Mouse (Mus musculus) kidney, embryonic 16.5 days (tissue): ENCODE measurements at regions not wholly inside any gene's neighbourhood (a gene's known extent, or its start where the extent isn't known, plus 50 kb on each side); places are given as distances from the start of the nearest gene placed in this dataset.
A peak's percentile ranks its signal among the peaks of the same experiment; 100 is the strongest.

Source experiments
- ATAC-seq: fragments of 200-750 bp; cut with Nextera tagmentation; 2 replicates; pipeline ENCODE4 v1.8.0; 2017; ENCODE audit warnings: moderate TSS enrichment; ENCODE audit not compliant: low FRiP score, low TSS enrichment
- H3K27ac ChIP-seq: fragments of 300-500 bp; sonication (generic); 2 replicates; pipeline ENCODE4 v1.5.1; 2014; ENCODE audit warnings: low read length
- H3K27me3 ChIP-seq: fragments of 300-500 bp; sonication (generic); 2 replicates; pipeline ENCODE4 v1.6.1; 2014; ENCODE audit warnings: low read length, control low read depth, mixed read lengths; ENCODE audit not compliant: insufficient read depth
- H3K36me3 ChIP-seq: fragments of 300-500 bp; sonication (generic); 2 replicates; pipeline ENCODE4 v1.6.1; 2014; ENCODE audit warnings: low read length, control low read depth, mixed read lengths; ENCODE audit not compliant: insufficient read depth
- H3K4me1 ChIP-seq: fragments of 300-500 bp; sonication (generic); 2 replicates; pipeline ENCODE4 v1.6.1; 2014; ENCODE audit warnings: low read length, control low read depth, mixed read lengths; ENCODE audit not compliant: insufficient read depth
- H3K4me2 ChIP-seq: fragments of 300-500 bp; sonication (generic); replicated peaks from 2 replicates; pipeline ENCODE4 v1.6.1; 2014; ENCODE audit warnings: low read depth, low read length
- H3K4me3 ChIP-seq: fragments of 300-500 bp; sonication (generic); 2 replicates; pipeline ENCODE4 v1.5.1; 2014; ENCODE audit warnings: mild to moderate bottlenecking, low read length
- H3K9ac ChIP-seq: fragments of 300-500 bp; sonication (generic); replicated peaks from 2 replicates; pipeline ENCODE4 v1.6.1; 2014; ENCODE audit warnings: low read length
- H3K9me3 ChIP-seq: fragments of 300-500 bp; sonication (generic); 2 replicates; pipeline ENCODE4 v1.6.1; 2016; ENCODE audit warnings: low read length, control low read depth
- WGBS: fragments of 180-500 bp; shearing (Covaris S2); extraction: QIAGEN DNeasy Blood & Tissue Kit; methylation state at CpG from one replicate; pipeline ENCODE4 v1.1.7; 2014; 5-methylcytosine and 5-hydroxymethylcytosine counted together

DNA sequence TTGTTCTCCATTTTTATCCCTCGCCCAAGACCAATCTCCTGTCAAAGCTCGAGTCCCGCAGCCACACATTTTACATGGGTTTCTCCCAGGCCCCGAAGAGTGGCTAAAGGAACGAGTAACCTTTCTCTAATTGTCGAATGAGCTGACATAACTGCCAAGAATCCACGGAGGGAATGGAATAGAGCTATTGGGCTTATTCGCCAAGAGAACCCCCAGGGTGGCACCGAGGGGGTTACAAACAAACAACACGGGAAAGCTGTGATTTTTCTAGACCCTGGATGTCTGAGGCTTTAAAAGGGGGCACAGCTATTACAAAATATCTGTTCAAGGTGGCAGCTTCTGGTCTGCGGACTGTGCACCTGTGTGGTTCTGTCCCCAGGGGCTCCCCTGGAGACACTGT, 290.4 kb downstream of the Barhl2 start:
- no peak overlapping the region for H3K9ac ChIP-seq
- no peak overlapping the region for H3K27ac ChIP-seq
- no peaks in the 10 kb centered on the region for H3K36me3 ChIP-seq
- H3K4me2 ChIP-seq, result no peak overlapping the region
- peaks cover 15% of the 10 kb centered on the region for H3K4me1 ChIP-seq
- H3K4me3 ChIP-seq, result no peak overlapping the region
- WGBS, result 89% methylated on average over 11 of the region's 11 CpGs
- H3K9me3 ChIP-seq, result no peaks in the 10 kb centered on the region
- no peaks in the 10 kb centered on the region for H3K27me3 ChIP-seq
- ATAC-seq, result no peak

DNA sequence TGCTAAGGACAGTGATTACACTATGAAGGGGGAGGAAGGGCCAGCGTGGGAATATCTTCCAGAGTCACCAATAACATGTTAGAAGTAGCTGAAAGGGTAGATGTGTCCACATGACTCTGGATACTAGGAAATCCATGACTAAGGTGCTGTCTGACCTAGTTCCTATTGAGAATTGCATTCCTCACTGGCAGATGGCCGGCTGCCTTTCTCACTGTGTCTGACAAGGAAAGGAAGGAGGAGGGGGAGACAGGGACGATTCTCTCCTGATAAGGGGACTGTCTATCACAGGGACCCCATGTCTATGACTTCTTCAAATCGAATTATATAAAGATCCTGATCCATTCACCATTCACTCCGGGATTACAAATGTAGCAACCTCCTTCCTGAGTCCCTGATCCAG, 289.9 kb downstream of the Zfp326 start:
- 74% methylated on average over 5 of the region's 5 CpGs for WGBS
- Histone ChIP-seq H3K4me1 (peaks cover 6% of the 10 kb centered on the region; the same call in 1 of the 2 replicates), H3K9ac (no peak overlapping the region)

GRCm38 (mm10) chr5:106164190-106164589, 287.8 kb downstream of the Zfp326 start:
- Histone ChIP-seq H3K36me3 (no peaks in the 10 kb centered on the region), H3K27ac (no peak overlapping the region), H3K4me2 (no peak overlapping the region), H3K4me3 (no peak overlapping the region), H3K4me1 (peaks cover 6% of the 10 kb centered on the region; the same call in 1 of the 2 replicates), H3K9me3 (no peaks in the 10 kb centered on the region), H3K9ac (no peak overlapping the region), H3K27me3 (no peaks in the 10 kb centered on the region)
- ATAC-seq, result no peak
- 58% methylated on average over 8 of the region's 8 CpGs for WGBS

More for the DNA sequence above, 289.9 kb downstream of the Zfp326 start:
- Histone ChIP-seq H3K27ac (no peak overlapping the region), H3K27me3 (no peaks in the 10 kb centered on the region), H3K36me3 (no peaks in the 10 kb centered on the region), H3K4me3 (no peak overlapping the region), H3K4me2 (no peak overlapping the region), H3K9me3 (no peaks in the 10 kb centered on the region)
- no peak for ATAC-seq

DNA sequence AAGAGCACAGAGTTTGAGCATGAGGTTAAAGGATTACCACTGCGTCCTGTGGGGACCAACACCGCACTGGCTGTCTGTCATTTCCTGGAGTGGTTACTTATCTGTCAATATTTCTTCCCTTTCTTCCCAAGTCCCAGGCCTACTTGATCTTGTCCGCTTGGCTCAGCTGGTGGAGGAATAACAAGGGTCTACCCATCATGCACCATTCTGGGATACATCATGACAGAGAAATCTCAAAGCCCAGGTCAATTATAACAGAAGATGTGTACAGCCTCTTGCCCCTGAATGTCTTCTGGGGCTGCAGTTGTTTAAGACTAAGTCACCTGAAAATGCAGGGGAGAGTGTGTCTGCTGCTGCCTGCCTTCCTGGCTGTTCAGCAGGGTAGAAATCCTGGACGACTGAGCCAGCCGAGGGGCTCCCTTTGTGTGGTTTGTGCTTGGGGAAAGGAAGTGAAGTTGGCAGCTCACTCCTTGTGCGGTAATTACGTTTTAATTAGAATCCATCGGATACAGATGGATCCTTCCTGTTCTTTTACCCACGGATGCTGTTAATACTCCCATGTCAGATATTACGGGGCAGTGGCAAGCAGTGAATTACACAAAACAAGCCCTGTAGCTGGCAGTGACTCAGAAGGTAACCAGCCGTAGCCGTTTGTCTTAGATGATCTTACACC, 286.8 kb downstream of the Zfp326 start:
- Histone ChIP-seq H3K36me3 (no peaks in the 10 kb centered on the region), H3K27ac (no peak overlapping the region), H3K4me3 (no peak overlapping the region), H3K4me2 (no peak overlapping the region; the same call in 1 of the 2 replicates), H3K27me3 (no peaks in the 10 kb centered on the region), H3K9ac (no peak overlapping the region; the same call in 1 of the 2 replicates), H3K4me1 (peaks cover 6% of the 10 kb centered on the region; the same call in 1 of the 2 replicates), H3K9me3 (no peaks in the 10 kb centered on the region)
- WGBS, result 28% methylated on average over 12 of the region's 12 CpGs
- peak; percentile 27; the same call in 1 of the 2 replicates for ATAC-seq

DNA sequence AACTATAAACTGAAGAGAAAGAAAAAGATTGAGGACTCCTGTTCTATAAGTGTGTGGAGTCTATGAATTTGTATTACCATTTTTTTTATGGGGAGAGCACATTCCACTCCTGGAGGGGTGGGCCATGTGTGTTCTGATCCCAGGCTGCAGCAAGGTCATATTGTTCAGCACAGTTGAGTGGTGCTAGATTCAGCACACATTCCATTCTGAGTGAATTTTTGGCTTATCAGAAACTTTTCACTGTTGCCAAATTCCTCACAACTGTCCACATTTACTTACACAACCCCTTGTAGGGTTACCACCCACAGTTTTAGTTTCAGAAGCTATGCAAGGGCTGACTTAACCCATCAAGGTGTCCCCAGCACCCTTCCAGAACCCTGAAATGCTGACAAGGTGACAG, 262.7 kb downstream of the Zfp326 start:
- no peak overlapping the region for H3K4me2 ChIP-seq

GRCm38 (mm10) chr5:106122928-106123327, 246.6 kb downstream of the Zfp326 start:
- no peaks in the 10 kb centered on the region for H3K36me3 ChIP-seq
- H3K4me3 ChIP-seq, result no peak overlapping the region
- H3K9ac ChIP-seq, result no peak overlapping the region
- no peaks in the 10 kb centered on the region for H3K27me3 ChIP-seq
- H3K9me3 ChIP-seq, result no peaks in the 10 kb centered on the region
- WGBS, result 49% methylated on average over 3 of the region's 3 CpGs
- no peak overlapping the region for H3K27ac ChIP-seq
- no peak for ATAC-seq
- H3K4me2 ChIP-seq, result no peak overlapping the region
- no peaks in the 10 kb centered on the region for H3K4me1 ChIP-seq

More for the DNA sequence above, 262.7 kb downstream of the Zfp326 start:
- Histone ChIP-seq H3K27me3 (no peaks in the 10 kb centered on the region), H3K27ac (no peak overlapping the region), H3K9me3 (no peaks in the 10 kb centered on the region), H3K4me3 (no peak overlapping the region), H3K36me3 (no peaks in the 10 kb centered on the region), H3K9ac (no peak overlapping the region), H3K4me1 (no peaks in the 10 kb centered on the region)
- no peak for ATAC-seq

- Histone ChIP-seq H3K27me3 (no peaks in the 10 kb centered on the region), H3K4me1 (no peaks in the 10 kb centered on the region), H3K27ac (no peak overlapping the region), H3K9ac (no peak overlapping the region), H3K4me2 (no peak overlapping the region), H3K36me3 (no peaks in the 10 kb centered on the region), H3K9me3 (no peaks in the 10 kb centered on the region), H3K4me3 (no peak overlapping the region)
- WGBS, result 71% methylated on average over 1 of the region's 1 CpGs
- no peak for ATAC-seq
Observed at GRCm38 (mm10) chr5:106119584-106119983, 243.2 kb downstream of the Zfp326 start.

DNA sequence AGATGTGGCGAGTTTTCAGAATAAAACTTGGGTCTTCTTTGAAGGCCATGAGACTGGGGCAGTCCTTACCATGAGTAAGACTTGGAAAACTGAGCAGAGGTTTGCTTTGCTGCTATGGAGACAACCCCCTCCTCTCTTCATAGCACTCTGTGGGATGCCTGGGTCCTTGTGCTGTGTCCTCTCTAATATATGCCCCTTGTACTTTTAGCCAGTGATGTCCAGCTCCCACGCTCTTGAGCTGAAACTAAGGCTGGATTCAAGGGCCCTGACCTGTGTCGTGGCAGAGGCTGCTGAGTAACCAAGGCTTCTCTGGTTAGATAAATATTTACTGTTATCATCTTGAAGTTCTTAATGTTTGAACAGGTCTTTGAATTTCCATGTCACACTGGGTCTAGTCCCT, 236.8 kb downstream of the Zfp326 start:
- Histone ChIP-seq H3K36me3 (no peaks in the 10 kb centered on the region), H3K27ac (no peak overlapping the region)

DNA sequence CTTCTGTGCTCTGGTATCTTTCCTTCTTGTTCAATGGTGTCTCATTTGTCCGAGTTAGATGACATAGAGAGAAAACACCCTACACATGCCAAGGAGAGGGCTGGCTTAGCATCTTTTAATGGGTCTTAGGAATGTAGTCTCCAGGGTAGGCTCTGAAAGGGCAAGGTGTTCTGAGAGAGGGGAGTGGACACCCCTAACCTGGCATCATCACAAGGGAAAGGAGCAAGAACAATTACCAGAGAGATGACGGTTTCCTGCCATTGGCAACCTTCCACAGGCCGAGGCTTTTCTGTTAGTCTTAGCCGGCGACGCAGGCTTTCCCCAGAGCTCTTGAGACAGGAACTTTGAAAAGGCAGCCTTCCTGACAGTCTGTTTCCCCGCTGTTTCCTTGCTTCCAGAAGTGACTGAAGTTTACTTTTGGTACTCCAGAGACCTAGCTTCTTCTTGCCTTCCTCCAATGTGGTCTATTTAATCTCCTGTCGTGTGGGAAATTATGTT, 232.2 kb downstream of the Zfp326 start:
- Histone ChIP-seq H3K4me1 (0 out of 2 replicates have a peak, but pooled peaks cover 9% of the 10 kb centered on the region), H3K27me3 (no peaks in the 10 kb centered on the region), H3K9ac (no peak overlapping the region), H3K4me3 (no peak overlapping the region), H3K27ac (no peak overlapping the region), H3K4me2 (no peak overlapping the region), H3K9me3 (no peaks in the 10 kb centered on the region), H3K36me3 (no peaks in the 10 kb centered on the region)
- no peak for ATAC-seq
- WGBS, result 54% methylated on average over 8 of the region's 8 CpGs

More for the DNA sequence above, 236.8 kb downstream of the Zfp326 start:
- 75% methylated on average over 3 of the region's 3 CpGs for WGBS
- H3K4me2 ChIP-seq, result no peak overlapping the region
- no peak overlapping the region for H3K9ac ChIP-seq
- H3K4me1 ChIP-seq, result 0 out of 2 replicates have a peak, but pooled peaks cover 9% of the 10 kb centered on the region
- H3K27me3 ChIP-seq, result no peaks in the 10 kb centered on the region
- no peak overlapping the region for H3K4me3 ChIP-seq
- no peaks in the 10 kb centered on the region for H3K9me3 ChIP-seq
- ATAC-seq, result no peak

GRCm38 (mm10) chr5:106102255-106102654, 225.9 kb downstream of the Zfp326 start:
- H3K4me2 ChIP-seq, result no peak overlapping the region
- H3K9me3 ChIP-seq, result no peaks in the 10 kb centered on the region
- no peak overlapping the region for H3K4me3 ChIP-seq
- no peaks in the 10 kb centered on the region for H3K4me1 ChIP-seq
- H3K27ac ChIP-seq, result no peak overlapping the region
- H3K36me3 ChIP-seq, result no peaks in the 10 kb centered on the region
- no peak overlapping the region for H3K9ac ChIP-seq
- H3K27me3 ChIP-seq, result no peaks in the 10 kb centered on the region
- WGBS, result 83% methylated on average over 4 of the region's 4 CpGs
- ATAC-seq, result no peak
